Mouse (Mus musculus): Measurements from ENCODE around the gene Gm49380.

DNA sequence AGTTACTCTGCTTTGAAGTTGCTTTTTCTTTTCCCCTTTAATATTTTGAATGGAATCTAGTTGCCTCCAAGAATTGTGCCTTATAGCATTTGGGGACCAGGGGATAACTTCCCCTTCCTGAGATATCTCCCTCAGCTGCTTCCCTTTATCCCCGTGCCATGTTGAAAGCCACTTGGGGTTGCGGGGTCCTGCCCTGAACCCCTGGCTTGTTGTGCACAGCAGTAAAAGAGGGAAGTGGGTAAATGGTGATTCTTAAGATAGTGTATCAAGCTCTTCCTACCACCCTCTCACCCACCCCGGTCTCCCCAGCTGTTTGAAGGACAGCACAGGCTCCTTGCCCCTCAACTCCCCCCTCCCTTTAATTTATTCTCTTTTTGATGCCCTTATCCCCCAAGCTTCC is 18.6 kb downstream of the Gm49380 start:
- TF ChIP-seq CTCF (IDR thresholded peaks at IDR 0.05; ENCODE audit: control insufficient read depth, insufficient read depth, insufficient replicate concordance, low read depth, low read length) (no peak), POLR2A (IDR thresholded peaks at IDR 0.05; ENCODE audit: control insufficient read depth, low read depth, low read length) (no peak)

Data from testis, adult 2 months (tissue).